Mouse (Mus musculus) C2C12 (cell line): ENCODE results near the gene Pde4dip. TPM values are rescaled to one million over a fixed set of nuclear protein-coding genes. Genes with fewer than 3 reads are reported as not detected.

ENCODE experiments used
- H3K27me3 ChIP-seq: one replicate; pipeline ENCODE4 v1.6.1; 2011; ENCODE audit not compliant: control insufficient read depth, insufficient read depth, insufficient read length
- H3K36me3 ChIP-seq: one replicate; pipeline ENCODE4 v1.6.1; 2011; ENCODE audit not compliant: control insufficient read depth, insufficient read depth
- H3K4me3 ChIP-seq: one replicate; pipeline ENCODE4 v1.5.1; 2011; ENCODE audit warnings: mild to moderate bottlenecking, control low read depth; ENCODE audit not compliant: poor library complexity, insufficient read depth, severe bottlenecking
- H3K79me2 ChIP-seq: one replicate; pipeline ENCODE4 v1.6.1; 2011; ENCODE audit not compliant: control insufficient read depth, insufficient read depth
- H3K79me3 ChIP-seq: one replicate; pipeline ENCODE4 v1.6.1; 2011; ENCODE audit warnings: low read depth, control low read depth
- H3ac ChIP-seq: one replicate; pipeline ENCODE3; 2011; ENCODE audit warnings: low read depth; ENCODE audit not compliant: control insufficient read depth, insufficient read length
- CEBPB ChIP-seq: IDR thresholded peaks from one replicate; pipeline ENCODE4 v1.6.1; 2011; ENCODE audit warnings: low read depth, mild to moderate bottlenecking, control low read depth, moderate library complexity
- CTCF ChIP-seq: IDR thresholded peaks from one replicate; pipeline ENCODE4 v1.5.1; 2011; ENCODE audit not compliant: control insufficient read depth, insufficient read depth, insufficient read length
- FOSL1 ChIP-seq: IDR thresholded peaks from one replicate; pipeline ENCODE4 v1.8.0; 2011; ENCODE audit warnings: mild to moderate bottlenecking, low read length; ENCODE audit not compliant: poor library complexity, insufficient read depth, severe bottlenecking
- MAX ChIP-seq: IDR thresholded peaks from one replicate; pipeline ENCODE4 v1.6.1; 2011; ENCODE audit warnings: mild to moderate bottlenecking, control low read depth
- MYOD1 ChIP-seq: IDR thresholded peaks from one replicate; pipeline ENCODE4 v1.6.1; 2011; ENCODE audit warnings: low read depth; ENCODE audit not compliant: control insufficient read depth, insufficient read length
- MYOG ChIP-seq: IDR thresholded peaks from one replicate; pipeline ENCODE4 v1.6.1; 2011; ENCODE audit not compliant: control insufficient read depth, insufficient read length; ENCODE audit errors: extremely low read depth
- USF1 ChIP-seq: IDR thresholded peaks from one replicate; pipeline ENCODE4 v1.6.1; 2011; ENCODE audit warnings: low read depth, mild to moderate bottlenecking, control low read depth, moderate library complexity
- polyA plus RNA-seq: library from polyadenylated mRNA; unstranded; fragments of >200 nt; fragmentation: generic; extraction: Trizol; gene quantifications from one replicate; pipeline ENCODE4 v1.2.1, GENCODE M21; 2012; ENCODE audit warnings: missing spikeins

Gene Pde4dip
- polyA plus RNA-seq, 1 experiment: 26.4 TPM

- H3ac ChIP-seq: no peak overlapping the region
- H3K36me3 ChIP-seq: peaks cover 37% of the 10 kb centered on the region
- no peaks in the 10 kb centered on the region for H3K27me3 ChIP-seq
- no peak overlapping the region for H3K4me3 ChIP-seq
- H3K79me3 ChIP-seq: peaks cover 25% of the 10 kb centered on the region
- TF ChIP-seq CTCF (no peak), MYOG (no peak), MAX (no peak), MYOD1 (no peak), USF1 (no peak), FOSL1 (no peak), CEBPB (no peak)
- peaks cover 53% of the 10 kb centered on the region for H3K79me2 ChIP-seq
Measured at GRCm38 (mm10) chr3:97761168-97761567, 127.3 kb downstream of the Pde4dip start.

GRCm38 (mm10) chr3:97759846-97760245 is 128.7 kb downstream of the Pde4dip start:
- Histone ChIP-seq H3K79me3 (peaks cover 19% of the 10 kb centered on the region), H3K27me3 (no peaks in the 10 kb centered on the region), H3K36me3 (peaks cover 48% of the 10 kb centered on the region), H3K79me2 (peaks cover 40% of the 10 kb centered on the region), H3K4me3 (no peak overlapping the region), H3ac (no peak overlapping the region)
- TF ChIP-seq MYOG (no peak), MAX (no peak), MYOD1 (no peak), CEBPB (no peak), USF1 (no peak), CTCF (no peak), FOSL1 (no peak)

- H3ac ChIP-seq: no peak overlapping the region
- no peaks in the 10 kb centered on the region for H3K27me3 ChIP-seq
- peaks cover 67% of the 10 kb centered on the region for H3K36me3 ChIP-seq
- TF ChIP-seq CTCF (no peak), FOSL1 (no peak), MYOD1 (no peak), CEBPB (no peak), MYOG (no peak), USF1 (no peak), MAX (no peak)
- H3K79me3 ChIP-seq: peaks cover 9% of the 10 kb centered on the region
- no peak overlapping the region for H3K4me3 ChIP-seq
- peaks cover 16% of the 10 kb centered on the region for H3K79me2 ChIP-seq
Measured at GRCm38 (mm10) chr3:97757501-97757900, 131.0 kb downstream of the Pde4dip start.

- Histone ChIP-seq H3K27me3 (no peaks in the 10 kb centered on the region), H3K4me3 (no peak overlapping the region), H3K79me2 (peaks cover 6% of the 10 kb centered on the region), H3ac (no peak overlapping the region), H3K36me3 (peaks cover 71% of the 10 kb centered on the region), H3K79me3 (peaks cover 4% of the 10 kb centered on the region)
- TF ChIP-seq FOSL1: no peak
- no peak for TF ChIP-seq MYOG
- no peak for TF ChIP-seq MYOD1
- TF ChIP-seq CEBPB: no peak
- no peak for TF ChIP-seq MAX
- TF ChIP-seq USF1: no peak
- TF ChIP-seq CTCF: no peak
Measured at GRCm38 (mm10) chr3:97756283-97757074, 132.0 kb downstream of the Pde4dip start.

GRCm38 (mm10) chr3:97755411-97755810 is 133.1 kb downstream of the Pde4dip start:
- no peaks in the 10 kb centered on the region for H3K27me3 ChIP-seq
- no peak overlapping the region for H3ac ChIP-seq
- no peak for TF ChIP-seq USF1
- no peak for TF ChIP-seq MYOG
- TF ChIP-seq MAX: no peak
- H3K79me3 ChIP-seq: no peaks in the 10 kb centered on the region
- peaks cover 78% of the 10 kb centered on the region for H3K36me3 ChIP-seq
- H3K79me2 ChIP-seq: no peaks in the 10 kb centered on the region
- no peak overlapping the region for H3K4me3 ChIP-seq

- no peak overlapping the region for H3ac ChIP-seq
- H3K27me3 ChIP-seq: no peaks in the 10 kb centered on the region
- H3K79me3 ChIP-seq: no peaks in the 10 kb centered on the region
- no peak overlapping the region for H3K4me3 ChIP-seq
- peaks cover 95% of the 10 kb centered on the region for H3K36me3 ChIP-seq
- no peak for TF ChIP-seq MYOG
- no peak for TF ChIP-seq USF1
- no peak for TF ChIP-seq MYOD1
- no peaks in the 10 kb centered on the region for H3K79me2 ChIP-seq
Measured at GRCm38 (mm10) chr3:97752901-97753300, 135.6 kb downstream of the Pde4dip start.
